Mouse (Mus musculus) limb, embryonic 14.5 days (tissue): ENCODE data around the gene Larp7. TPM values are rescaled to one million over a fixed set of nuclear protein-coding genes. Genes with fewer than 3 reads are reported as not detected.

ENCODE experiments used
- ATAC-seq: fragments of 200-750 bp; cut with Nextera tagmentation; 2 replicates; pipeline ENCODE4 v1.8.0; 2017; ENCODE audit warnings: low read depth, moderate number of reproducible peaks, moderate TSS enrichment; ENCODE audit not compliant: low FRiP score
- DNase-seq: peaks from one replicate; pipeline ENCODE4 v3.0.0-alpha.2; 2015; ENCODE audit warnings: low spot score
- H3K27ac ChIP-seq: fragments of 300-500 bp; sonication (generic); replicated peaks from 2 replicates; pipeline ENCODE4 v1.5.1; 2014; ENCODE audit warnings: low read depth, mild to moderate bottlenecking, low read length, moderate library complexity, mixed read lengths
- H3K27me3 ChIP-seq: fragments of 300-500 bp; sonication (generic); 2 replicates; pipeline ENCODE4 v1.6.1; 2014; ENCODE audit warnings: low read length, mixed read lengths; ENCODE audit not compliant: control insufficient read depth, insufficient read depth
- H3K36me3 ChIP-seq: fragments of 300-500 bp; sonication (generic); 2 replicates; pipeline ENCODE4 v1.6.1; 2014; ENCODE audit warnings: mild to moderate bottlenecking, low read length, moderate library complexity, mixed read lengths; ENCODE audit not compliant: control insufficient read depth, insufficient read depth
- H3K4me1 ChIP-seq: fragments of 300-500 bp; sonication (generic); 2 replicates; pipeline ENCODE4 v1.6.1; 2014; ENCODE audit warnings: antibody characterized with exemption, low read length, mixed read lengths; ENCODE audit not compliant: control insufficient read depth, insufficient read depth
- H3K4me2 ChIP-seq: fragments of 300-500 bp; sonication (generic); replicated peaks from 2 replicates; pipeline ENCODE4 v1.6.1; 2014; ENCODE audit warnings: low read depth, mild to moderate bottlenecking, low read length, moderate library complexity; ENCODE audit not compliant: severe bottlenecking
- H3K4me3 ChIP-seq: fragments of 300-500 bp; sonication (generic); replicated peaks from 2 replicates; pipeline ENCODE4 v1.5.1; 2014; ENCODE audit warnings: low read length
- H3K9ac ChIP-seq: fragments of 300-500 bp; sonication (generic); 2 replicates; pipeline ENCODE4 v1.6.1; 2014; ENCODE audit warnings: mild to moderate bottlenecking, low read depth, low read length, moderate library complexity; ENCODE audit not compliant: severe bottlenecking
- H3K9me3 ChIP-seq: fragments of 300-500 bp; sonication (generic); 2 replicates; pipeline ENCODE4 v1.6.1; 2016; ENCODE audit warnings: low read length; ENCODE audit not compliant: control insufficient read depth
- POLR2A ChIP-seq: fragments of 200-500 bp; IDR thresholded peaks from 2 replicates; pipeline ENCODE4 v1.8.0; 2012; ENCODE audit warnings: inconsistent platforms, mild to moderate bottlenecking, moderate library complexity, borderline replicate concordance; ENCODE audit not compliant: insufficient read depth, insufficient read length; ENCODE audit errors: extremely low read depth
- WGBS: fragments of 180-500 bp; shearing (Covaris S2); extraction: QIAGEN DNeasy Blood & Tissue Kit; methylation state at CpG from one replicate; pipeline ENCODE4 v1.1.7; 2014; 5-methylcytosine and 5-hydroxymethylcytosine counted together
- polyA plus RNA-seq, 2 experiments: library from polyadenylated mRNA; depleted of rRNA in 1 of 2; stranded (reverse) in 1 of 2; unstranded in 1 of 2; fragments of >200 nt; fragmentation: Nextera tagmentation in 1 of 2; extraction: Ambion mirVana in 1 of 2; gene quantifications; 2 replicates each; pipeline versions ENCODE4 v1.2.1 to v1.2.3; 2012 to 2014

Larp7 gene
- polyA plus RNA-seq, 2 experiments: 35.4 to 51.1 TPM

DNA sequence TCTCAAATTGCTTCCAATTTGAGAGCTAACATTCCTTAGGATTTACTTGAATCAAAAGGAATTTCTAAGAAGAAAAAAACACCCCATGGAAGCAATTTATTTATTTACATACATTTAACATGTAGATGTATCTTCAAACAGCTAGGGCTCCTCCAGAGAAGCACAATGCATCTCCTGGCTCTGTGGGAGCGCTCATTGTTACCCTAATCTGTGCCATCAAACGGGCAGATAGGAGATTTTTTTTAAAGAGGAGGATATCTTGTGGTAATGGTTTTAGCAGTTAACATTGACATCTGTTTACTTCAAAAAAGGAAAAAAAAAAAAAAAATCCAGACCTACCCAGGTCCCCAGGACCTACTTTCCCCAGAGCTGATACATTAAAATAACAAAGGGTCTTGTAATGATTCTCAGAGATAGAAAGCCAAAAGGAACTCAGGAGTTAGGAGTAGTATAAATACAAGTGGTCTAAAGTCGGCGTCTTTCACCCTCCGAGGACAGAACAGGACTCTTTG is 8.5 kb downstream of the Larp7 start:
- no peak for TF ChIP-seq POLR2A
- DNase-seq (no peak), ATAC-seq (no peak)
- Histone ChIP-seq H3K27me3 (no peaks in the 10 kb centered on the region), H3K9me3 (no peaks in the 10 kb centered on the region), H3K27ac (no peak overlapping the region), H3K9ac (no peak overlapping the region), H3K36me3 (peaks cover 45% of the 10 kb centered on the region), H3K4me1 (no peaks in the 10 kb centered on the region), H3K4me2 (no peak overlapping the region), H3K4me3 (no peak overlapping the region)
- WGBS: 35% methylated on average over 5 of the region's 5 CpGs

DNA sequence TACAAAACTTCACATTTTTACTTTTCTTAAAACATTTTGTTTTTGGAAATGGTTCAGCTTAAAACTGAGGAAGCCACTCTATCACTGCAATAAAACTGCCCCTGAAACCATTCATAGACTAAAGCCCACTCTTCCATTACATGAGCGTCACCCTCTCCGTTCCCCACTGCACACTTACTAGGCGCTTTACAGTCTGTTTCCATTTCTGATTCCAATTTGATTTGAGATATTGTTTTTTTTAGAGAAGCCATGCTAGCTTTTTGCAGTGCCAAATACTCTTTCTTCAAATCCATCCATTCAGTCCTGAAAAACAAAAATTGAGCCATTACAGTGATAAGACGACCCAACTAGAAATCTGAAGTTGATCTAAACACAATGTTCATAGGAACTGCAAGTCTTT is 9.2 kb downstream of the Larp7 start:
- Histone ChIP-seq H3K4me3 (no peak overlapping the region), H3K27me3 (no peaks in the 10 kb centered on the region), H3K27ac (no peak overlapping the region), H3K9ac (no peak overlapping the region), H3K9me3 (no peaks in the 10 kb centered on the region), H3K4me1 (no peaks in the 10 kb centered on the region), H3K36me3 (peaks cover 45% of the 10 kb centered on the region), H3K4me2 (no peak overlapping the region)
- no peak for ATAC-seq
- 86% methylated on average over 4 of the region's 4 CpGs for WGBS
- no peak for TF ChIP-seq POLR2A
- DNase-seq: no peak

DNA sequence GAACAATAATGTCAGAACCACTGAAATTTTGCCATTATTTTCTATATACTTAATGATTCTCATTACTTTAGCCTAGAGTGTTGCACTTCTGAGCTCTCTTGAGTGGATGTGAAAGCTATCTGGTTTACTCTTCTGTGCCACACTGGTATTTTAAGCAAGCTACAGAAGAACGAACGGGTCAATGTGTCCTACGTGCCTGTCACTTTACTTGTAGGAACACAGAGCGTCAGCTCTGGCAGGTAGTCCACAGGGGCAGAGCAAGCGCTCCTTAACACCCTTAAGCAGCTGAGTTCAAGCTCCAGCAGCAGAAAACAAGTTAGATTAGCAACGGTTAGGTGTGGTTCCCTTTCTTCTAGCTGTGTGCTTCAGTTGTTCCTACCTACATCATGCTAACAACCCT is 14.0 kb downstream of the Larp7 start:
- Histone ChIP-seq H3K9me3 (no peaks in the 10 kb centered on the region), H3K36me3 (peaks cover 37% of the 10 kb centered on the region), H3K4me3 (no peak overlapping the region), H3K4me2 (no peak overlapping the region), H3K9ac (no peak overlapping the region), H3K4me1 (no peaks in the 10 kb centered on the region), H3K27ac (no peak overlapping the region), H3K27me3 (no peaks in the 10 kb centered on the region)
- no peak for DNase-seq
- no peak for TF ChIP-seq POLR2A
- no peak for ATAC-seq
- WGBS: 73% methylated on average over 6 of the region's 6 CpGs

DNA sequence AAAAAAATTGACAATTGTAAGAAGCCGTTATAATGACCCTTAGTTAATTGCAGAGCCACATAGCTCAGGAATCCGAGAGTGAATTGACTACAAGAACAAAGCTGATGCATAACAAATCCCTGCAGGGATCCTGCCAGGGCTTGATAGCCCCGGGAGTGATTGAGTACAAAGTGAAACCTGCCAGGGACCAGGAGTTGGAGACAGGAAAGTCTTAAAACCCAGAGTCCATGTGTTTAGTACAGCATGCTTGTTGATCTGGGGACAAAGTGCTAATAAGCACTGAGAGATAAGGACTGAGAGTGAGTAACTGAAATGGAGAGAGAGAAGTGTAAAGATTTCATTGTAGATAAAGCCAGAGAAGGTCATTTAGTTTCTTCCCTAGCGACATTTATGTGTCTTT is 22.9 kb downstream of the Larp7 start:
- ATAC-seq: no peak
- Histone ChIP-seq H3K4me3 (no peak overlapping the region), H3K36me3 (no peaks in the 10 kb centered on the region), H3K9me3 (no peaks in the 10 kb centered on the region), H3K27ac (no peak overlapping the region), H3K9ac (no peak overlapping the region), H3K27me3 (no peaks in the 10 kb centered on the region), H3K4me1 (no peaks in the 10 kb centered on the region), H3K4me2 (no peak overlapping the region)
- no peak for DNase-seq
- TF ChIP-seq POLR2A: no peak
- 13% methylated on average over 4 of the region's 4 CpGs for WGBS

DNA sequence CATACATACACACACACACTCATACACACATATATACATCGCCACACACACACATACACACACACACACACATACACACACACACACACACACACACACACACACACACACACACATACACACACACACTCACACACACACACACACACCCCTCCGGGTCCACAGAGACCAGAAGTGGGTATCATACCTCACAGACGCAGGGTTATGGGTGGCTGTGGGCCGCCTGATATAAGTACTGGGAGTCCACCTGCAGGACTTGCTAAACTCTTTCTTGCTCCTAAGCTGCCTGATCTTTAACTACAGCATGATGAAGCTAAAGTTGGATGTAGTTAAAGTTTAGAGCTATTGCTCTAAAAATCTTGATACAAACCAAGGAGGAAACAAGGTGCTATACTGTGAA is 23.3 kb downstream of the Larp7 start:
- 85% methylated on average over 4 of the region's 4 CpGs for WGBS
- TF ChIP-seq POLR2A: no peak
- DNase-seq: no peak
- H3K27me3 ChIP-seq: no peaks in the 10 kb centered on the region
- no peak overlapping the region for H3K4me3 ChIP-seq
- no peak overlapping the region for H3K27ac ChIP-seq
- no peak for ATAC-seq
- no peaks in the 10 kb centered on the region for H3K36me3 ChIP-seq
- no peaks in the 10 kb centered on the region for H3K4me1 ChIP-seq
- no peaks in the 10 kb centered on the region for H3K9me3 ChIP-seq
- H3K4me2 ChIP-seq: no peak overlapping the region
- no peak overlapping the region for H3K9ac ChIP-seq

DNA sequence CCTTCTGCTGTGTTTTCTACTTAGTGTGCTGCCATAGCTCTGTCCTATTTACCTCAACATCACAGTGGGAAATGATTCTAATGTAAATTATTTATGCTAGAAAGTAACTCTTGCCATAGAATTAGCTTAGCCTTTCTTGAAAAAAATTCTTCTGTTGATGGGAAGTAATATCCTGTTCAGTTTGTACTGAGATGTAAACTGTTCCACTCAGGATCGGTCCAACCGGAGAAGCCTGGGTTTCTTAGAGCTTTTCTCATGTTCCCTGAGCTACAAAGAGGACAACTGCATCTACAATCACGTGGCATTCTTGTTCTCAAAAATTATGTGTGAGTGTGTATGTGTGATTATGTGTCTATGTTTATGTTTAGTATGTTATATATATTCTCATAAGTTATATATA is 23.9 kb downstream of the Larp7 start:
- Histone ChIP-seq H3K36me3 (no peaks in the 10 kb centered on the region), H3K4me1 (no peaks in the 10 kb centered on the region), H3K9ac (no peak overlapping the region), H3K27ac (no peak overlapping the region), H3K27me3 (no peaks in the 10 kb centered on the region), H3K4me3 (no peak overlapping the region), H3K4me2 (no peak overlapping the region), H3K9me3 (no peaks in the 10 kb centered on the region)
- ATAC-seq (no peak), DNase-seq (no peak)
- 86% methylated on average over 3 of the region's 3 CpGs for WGBS
- TF ChIP-seq POLR2A: no peak
